Mouse (Mus musculus): Measurements from ENCODE around the gene Tmem247. TPM values are rescaled to one million over a fixed set of nuclear protein-coding genes. Genes with fewer than 3 reads are reported as not detected.

Tmem247 gene
- polyA plus RNA-seq, 1 experiment: not detected

- WGBS: 87% methylated on average over 4 of the region's 4 CpGs
- H3K36me3 ChIP-seq (ENCODE audit: control insufficient read depth, insufficient read depth, low read length): no peaks in the 10 kb centered on the region
- no peaks in the 10 kb centered on the region for H3K27me3 ChIP-seq (ENCODE audit: control insufficient read depth, insufficient read depth, low read length)
- H3K27ac ChIP-seq (ENCODE audit: control insufficient read depth, insufficient read depth, low read length): no peak overlapping the region
- no peak overlapping the region for H3K4me3 ChIP-seq (ENCODE audit: control insufficient read depth, insufficient read depth, low read length)
- TF ChIP-seq CTCF (IDR thresholded peaks at IDR 0.05; ENCODE audit: borderline replicate concordance, control insufficient read depth, extremely low read depth, insufficient read depth, low read length, poor library complexity) (no peak), POLR2A (IDR thresholded peaks at IDR 0.05; ENCODE audit: control insufficient read depth, extremely low read depth, insufficient read depth, low read length, poor library complexity) (no peak)
- no peak for DNase-seq
- peaks cover under 1% of the 10 kb centered on the region; the same call in 1 of the 2 replicates for H3K4me1 ChIP-seq (replicated peaks; ENCODE audit: control insufficient read depth, insufficient read depth, low read length)
Observed at GRCm38 (mm10) chr17:86895191-86895590, 22.0 kb upstream of the Tmem247 start.

DNA sequence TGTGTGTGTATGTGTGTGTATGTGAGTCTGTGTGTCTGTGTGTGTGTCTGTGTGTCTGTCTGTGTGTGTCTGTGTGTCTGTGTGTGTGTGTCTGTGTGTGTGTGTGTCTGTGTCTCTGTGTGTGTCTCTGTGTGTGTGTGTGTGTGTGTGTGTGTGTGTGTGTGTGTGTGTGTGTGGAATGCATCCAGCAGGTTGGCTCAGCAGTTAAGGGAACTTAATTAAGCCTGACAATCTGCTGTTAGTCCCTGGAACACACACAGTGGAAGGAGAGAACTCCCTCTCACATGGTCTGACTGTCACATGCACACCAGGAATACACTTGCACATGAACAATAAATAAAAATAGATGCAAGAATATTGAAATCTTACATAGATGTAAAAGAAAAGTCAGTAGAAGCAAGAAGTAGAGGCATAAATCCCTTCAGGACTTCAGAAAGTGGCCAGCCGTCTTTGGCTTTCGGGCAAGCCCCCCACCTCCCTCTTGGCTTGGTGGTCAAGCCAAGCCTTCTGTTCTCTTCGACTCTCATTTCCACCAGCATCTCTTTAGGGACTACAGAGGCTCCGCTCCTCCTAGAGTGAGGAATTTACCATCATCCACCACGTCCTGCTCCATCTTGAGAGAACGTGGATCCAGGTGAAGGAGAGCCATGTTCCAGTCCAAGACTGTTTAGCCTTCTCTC, 19.5 kb upstream of the Tmem247 start:
- Histone ChIP-seq H3K27ac (ENCODE audit: control insufficient read depth, insufficient read depth, low read length) (no peak overlapping the region), H3K36me3 (ENCODE audit: control insufficient read depth, insufficient read depth, low read length) (no peaks in the 10 kb centered on the region), H3K4me3 (ENCODE audit: control insufficient read depth, insufficient read depth, low read length) (no peak overlapping the region), H3K4me1 (replicated peaks; ENCODE audit: control insufficient read depth, insufficient read depth, low read length) (peaks cover 5% of the 10 kb centered on the region; the same call in 1 of the 2 replicates), H3K27me3 (ENCODE audit: control insufficient read depth, insufficient read depth, low read length) (no peaks in the 10 kb centered on the region)
- no peak for DNase-seq
- 99% methylated on average over 6 of the region's 6 CpGs for WGBS
- no peak for TF ChIP-seq CTCF (IDR thresholded peaks at IDR 0.05; ENCODE audit: borderline replicate concordance, control insufficient read depth, extremely low read depth, insufficient read depth, low read length, poor library complexity)
- TF ChIP-seq POLR2A (IDR thresholded peaks at IDR 0.05; ENCODE audit: control insufficient read depth, extremely low read depth, insufficient read depth, low read length, poor library complexity): no peak

- Histone ChIP-seq H3K27me3 (ENCODE audit: control insufficient read depth, insufficient read depth, low read length) (no peaks in the 10 kb centered on the region), H3K4me3 (ENCODE audit: control insufficient read depth, insufficient read depth, low read length) (no peak overlapping the region), H3K36me3 (ENCODE audit: control insufficient read depth, insufficient read depth, low read length) (no peaks in the 10 kb centered on the region), H3K27ac (ENCODE audit: control insufficient read depth, insufficient read depth, low read length) (no peak overlapping the region), H3K4me1 (replicated peaks; ENCODE audit: control insufficient read depth, insufficient read depth, low read length) (peaks cover 15% of the 10 kb centered on the region)
- TF ChIP-seq POLR2A (IDR thresholded peaks at IDR 0.05; ENCODE audit: control insufficient read depth, extremely low read depth, insufficient read depth, low read length, poor library complexity) (no peak), CTCF (IDR thresholded peaks at IDR 0.05; ENCODE audit: borderline replicate concordance, control insufficient read depth, extremely low read depth, insufficient read depth, low read length, poor library complexity) (no peak)
- WGBS: 25% methylated on average over 5 of the region's 5 CpGs
- no peak for DNase-seq
Observed at GRCm38 (mm10) chr17:86899821-86900220, 17.3 kb upstream of the Tmem247 start.

DNA sequence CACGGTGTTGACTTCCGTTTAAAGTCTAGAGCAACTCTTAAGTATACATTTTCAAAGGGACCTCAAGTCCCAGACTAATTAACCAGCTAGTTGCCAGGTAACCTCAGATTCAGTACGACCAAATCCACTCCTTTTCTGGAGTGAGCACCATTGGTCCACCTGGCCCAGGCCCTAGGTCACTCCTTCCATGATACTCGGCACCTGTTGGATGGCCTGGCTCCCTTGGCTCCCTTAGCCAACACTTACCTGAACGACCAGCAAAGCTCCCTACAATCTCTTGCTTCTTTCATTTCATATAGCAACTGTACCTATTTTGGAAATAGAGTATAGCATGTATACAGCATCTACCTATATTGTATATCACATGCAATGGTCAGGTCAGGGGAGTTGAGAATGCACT, 16.6 kb upstream of the Tmem247 start:
- Histone ChIP-seq H3K36me3 (ENCODE audit: control insufficient read depth, insufficient read depth, low read length) (no peaks in the 10 kb centered on the region), H3K27me3 (ENCODE audit: control insufficient read depth, insufficient read depth, low read length) (no peaks in the 10 kb centered on the region), H3K4me3 (ENCODE audit: control insufficient read depth, insufficient read depth, low read length) (no peak overlapping the region), H3K27ac (ENCODE audit: control insufficient read depth, insufficient read depth, low read length) (no peak overlapping the region), H3K4me1 (replicated peaks; ENCODE audit: control insufficient read depth, insufficient read depth, low read length) (peaks cover 15% of the 10 kb centered on the region)
- 52% methylated on average over 5 of the region's 5 CpGs for WGBS
- no peak for TF ChIP-seq POLR2A (IDR thresholded peaks at IDR 0.05; ENCODE audit: control insufficient read depth, extremely low read depth, insufficient read depth, low read length, poor library complexity)
- no peak for TF ChIP-seq CTCF (IDR thresholded peaks at IDR 0.05; ENCODE audit: borderline replicate concordance, control insufficient read depth, extremely low read depth, insufficient read depth, low read length, poor library complexity)
- no peak for DNase-seq

DNA sequence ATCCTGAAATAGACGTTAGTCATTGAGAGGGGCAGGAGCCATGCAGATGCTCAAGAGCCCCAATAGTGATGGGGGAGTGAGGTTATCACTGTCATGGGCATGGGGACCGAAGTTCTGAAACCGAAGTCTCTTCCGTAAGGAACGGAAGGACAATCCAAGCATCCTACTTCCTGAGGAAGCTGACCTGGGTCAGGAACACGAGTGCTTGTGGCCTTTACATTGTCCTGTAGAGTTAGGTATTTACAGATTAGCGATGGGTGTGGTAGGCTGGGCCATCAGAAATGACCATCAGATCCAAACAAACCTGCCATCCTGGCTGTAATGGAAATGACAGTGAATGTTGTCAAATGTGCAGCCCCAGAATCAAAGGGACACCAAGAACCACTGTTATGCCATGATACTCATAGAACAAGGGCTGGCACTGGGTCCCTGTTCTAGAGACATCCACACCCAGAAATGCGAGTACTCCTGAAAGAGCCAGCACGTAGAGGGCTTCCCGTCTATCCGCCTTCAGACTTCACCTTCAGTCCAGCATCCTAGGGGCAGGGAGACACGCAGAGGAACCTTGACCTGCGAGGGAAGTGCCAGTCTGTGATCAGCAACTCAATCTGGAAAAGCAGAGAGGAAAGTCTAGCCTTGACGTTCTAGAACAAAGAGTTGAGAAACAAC, 14.6 kb upstream of the Tmem247 start:
- Histone ChIP-seq H3K36me3 (ENCODE audit: control insufficient read depth, insufficient read depth, low read length) (no peaks in the 10 kb centered on the region), H3K27me3 (ENCODE audit: control insufficient read depth, insufficient read depth, low read length) (no peaks in the 10 kb centered on the region), H3K27ac (ENCODE audit: control insufficient read depth, insufficient read depth, low read length) (no peak overlapping the region), H3K4me1 (replicated peaks; ENCODE audit: control insufficient read depth, insufficient read depth, low read length) (peaks cover 15% of the 10 kb centered on the region), H3K4me3 (ENCODE audit: control insufficient read depth, insufficient read depth, low read length) (no peak overlapping the region)
- whole genome bisulfite sequencing: 96% methylated on average over 14 of the region's 14 CpGs
- no peak for TF ChIP-seq CTCF (IDR thresholded peaks at IDR 0.05; ENCODE audit: borderline replicate concordance, control insufficient read depth, extremely low read depth, insufficient read depth, low read length, poor library complexity)
- TF ChIP-seq POLR2A (IDR thresholded peaks at IDR 0.05; ENCODE audit: control insufficient read depth, extremely low read depth, insufficient read depth, low read length, poor library complexity): no peak
- no peak for DNase-seq

DNA sequence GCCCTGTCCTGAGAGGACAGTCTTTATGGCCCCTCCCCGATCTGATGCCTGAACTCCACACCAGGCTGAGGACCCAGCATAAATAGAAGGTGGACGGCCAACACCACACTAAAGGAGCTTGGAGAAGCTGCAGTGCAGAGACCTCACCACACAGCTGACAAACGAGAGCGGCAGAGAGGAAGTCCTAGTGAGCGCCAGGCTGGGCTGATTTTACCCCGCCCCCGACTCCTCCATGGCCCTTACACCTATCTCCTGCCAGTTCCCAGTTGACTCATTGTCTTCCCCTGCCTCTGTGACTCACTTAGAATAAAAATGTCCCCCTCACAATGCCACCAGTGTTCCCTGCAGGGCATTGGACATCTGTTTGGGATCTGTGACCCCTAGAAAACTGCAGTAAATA, 13.6 kb upstream of the Tmem247 start:
- H3K27ac ChIP-seq (ENCODE audit: control insufficient read depth, insufficient read depth, low read length): no peak overlapping the region
- DNase-seq: peak; percentile 51
- no peak overlapping the region for H3K4me3 ChIP-seq (ENCODE audit: control insufficient read depth, insufficient read depth, low read length)
- H3K36me3 ChIP-seq (ENCODE audit: control insufficient read depth, insufficient read depth, low read length): no peaks in the 10 kb centered on the region
- WGBS: 4% methylated on average over 7 of the region's 7 CpGs
- H3K4me1 ChIP-seq (replicated peaks; ENCODE audit: control insufficient read depth, insufficient read depth, low read length): peaks cover 15% of the 10 kb centered on the region
- no peaks in the 10 kb centered on the region for H3K27me3 ChIP-seq (ENCODE audit: control insufficient read depth, insufficient read depth, low read length)
- TF ChIP-seq POLR2A (IDR thresholded peaks at IDR 0.05; ENCODE audit: control insufficient read depth, extremely low read depth, insufficient read depth, low read length, poor library complexity): no peak
- TF ChIP-seq CTCF (IDR thresholded peaks at IDR 0.05; ENCODE audit: borderline replicate concordance, control insufficient read depth, extremely low read depth, insufficient read depth, low read length, poor library complexity): no peak
